Mouse (Mus musculus): ENCODE data around the gene Ubxn4. TPM values are rescaled to one million over a fixed set of nuclear protein-coding genes. Genes with fewer than 3 reads are reported as not detected.
"Not testable (repeated sequence)": the region's sequence is repeated elsewhere in the genome, so short reads cannot be mapped to it uniquely, and the experiment has no call there.

Ubxn4 gene
- polyA plus RNA-seq (2015; fragmentation: Nextera tagmentation; extraction: Ambion mirVana), result 81.6 and 83.6 TPM in 2 replicates

- peak within 1 kb of the TSS; percentile 66 for H3K4me3 ChIP-seq
- H3K4me1 ChIP-seq, result peaks cover 23% of the 10 kb centered on the region
- H3K4me2 ChIP-seq, result peak within 1 kb of the TSS; percentile 90
- WGBS, result 6% methylated on average over 10 of the region's 10 CpGs
- no peaks in the 10 kb centered on the region for H3K9me3 ChIP-seq
- peak; percentile 63 for ATAC-seq (replicated peaks)
- H3K27ac ChIP-seq, result peak within 1 kb of the TSS; percentile 92
- H3K36me3 ChIP-seq (replicated peaks), result 0 out of 2 replicates have a peak, but pooled peaks cover 4% of the 10 kb centered on the region
- peak within 1 kb of the TSS; percentile 81 for H3K9ac ChIP-seq
- H3K27me3 ChIP-seq (replicated peaks), result no peaks in the 10 kb centered on the region
Measured at GRCm38 (mm10) chr1:128243627-128243995, at the start of gene Ubxn4. TSS of gene Ubxn4 (plus strand) at chr1:128243964.

GRCm38 (mm10) chr1:128194011-128194410 lies 49.8 kb upstream of the Ubxn4 start:
- 88% methylated on average over 2 of the region's 2 CpGs for WGBS
- Histone ChIP-seq H3K27ac (no peak overlapping the region), H3K4me1 (no peaks in the 10 kb centered on the region), H3K4me3 (no peak overlapping the region), H3K27me3 (replicated peaks) (no peaks in the 10 kb centered on the region), H3K9me3 (no peaks in the 10 kb centered on the region), H3K9ac (no peak overlapping the region), H3K4me2 (no peak overlapping the region), H3K36me3 (replicated peaks) (peaks cover 21% of the 10 kb centered on the region)
- no peak for ATAC-seq (replicated peaks)

- H3K27ac ChIP-seq, result no peak overlapping the region
- no peak overlapping the region for H3K4me2 ChIP-seq
- H3K27me3 ChIP-seq (replicated peaks), result no peaks in the 10 kb centered on the region
- no peak overlapping the region for H3K9ac ChIP-seq
- 94% methylated on average over 1 of the region's 1 CpGs for WGBS
- no peaks in the 10 kb centered on the region for H3K9me3 ChIP-seq
- H3K4me3 ChIP-seq, result no peak overlapping the region
- H3K36me3 ChIP-seq (replicated peaks), result peaks cover 21% of the 10 kb centered on the region
- no peak for ATAC-seq (replicated peaks)
- H3K4me1 ChIP-seq, result no peaks in the 10 kb centered on the region
Measured at GRCm38 (mm10) chr1:128197353-128197752, 46.4 kb upstream of the Ubxn4 start.

GRCm38 (mm10) chr1:128213261-128213660 lies 30.5 kb upstream of the Ubxn4 start:
- Histone ChIP-seq H3K9me3 (no peaks in the 10 kb centered on the region), H3K27me3 (replicated peaks) (no peaks in the 10 kb centered on the region), H3K4me2 (no peak overlapping the region), H3K9ac (no peak overlapping the region), H3K4me3 (no peak overlapping the region), H3K4me1 (no peaks in the 10 kb centered on the region), H3K27ac (no peak overlapping the region), H3K36me3 (replicated peaks) (peaks cover 23% of the 10 kb centered on the region)
- ATAC-seq (replicated peaks), result no peak
- 79% methylated on average over 5 of the region's 5 CpGs for WGBS

- no peak overlapping the region for H3K4me2 ChIP-seq
- 96% methylated on average over 2 of the region's 2 CpGs for WGBS
- H3K9me3 ChIP-seq, result no peaks in the 10 kb centered on the region
- H3K9ac ChIP-seq, result no peak overlapping the region
- H3K27ac ChIP-seq, result no peak overlapping the region
- H3K36me3 ChIP-seq (replicated peaks), result peaks cover 10% of the 10 kb centered on the region; the same call in 1 of the 2 replicates
- no peaks in the 10 kb centered on the region for H3K27me3 ChIP-seq (replicated peaks)
- ATAC-seq (replicated peaks), result no peak
- no peaks in the 10 kb centered on the region for H3K4me1 ChIP-seq
- H3K4me3 ChIP-seq, result no peak overlapping the region
Measured at GRCm38 (mm10) chr1:128221886-128222285, 21.9 kb upstream of the Ubxn4 start.

GRCm38 (mm10) chr1:128223304-128223703 lies 20.5 kb upstream of the Ubxn4 start:
- Histone ChIP-seq H3K4me1 (no peaks in the 10 kb centered on the region), H3K4me3 (no peak overlapping the region), H3K27me3 (replicated peaks) (no peaks in the 10 kb centered on the region), H3K4me2 (no peak overlapping the region), H3K9me3 (no peaks in the 10 kb centered on the region), H3K36me3 (replicated peaks) (peaks cover 11% of the 10 kb centered on the region; the same call in 1 of the 2 replicates), H3K27ac (no peak overlapping the region), H3K9ac (no peak overlapping the region)
- 78% methylated on average over 1 of the region's 1 CpGs for WGBS
- no peak for ATAC-seq (replicated peaks)

- peaks cover 51% of the 10 kb centered on the region for H3K36me3 ChIP-seq (replicated peaks)
- no peak overlapping the region for H3K9ac ChIP-seq
- no peak for ATAC-seq (replicated peaks)
- no peak overlapping the region for H3K4me2 ChIP-seq
- no peaks in the 10 kb centered on the region for H3K27me3 ChIP-seq (replicated peaks)
- no peak overlapping the region for H3K4me3 ChIP-seq
- WGBS, result 95% methylated on average over 4 of the region's 4 CpGs
- H3K4me1 ChIP-seq, result no peaks in the 10 kb centered on the region
- no peak overlapping the region for H3K27ac ChIP-seq
- H3K9me3 ChIP-seq, result no peaks in the 10 kb centered on the region
Measured at GRCm38 (mm10) chr1:128235181-128235580, 8.6 kb upstream of the Ubxn4 start.

GRCm38 (mm10) chr1:128243996-128244726 lies 397 bp downstream of the Ubxn4 start:
- H3K4me2 ChIP-seq, result peak overlapping the region; percentile 90
- H3K9ac ChIP-seq, result peak overlapping the region; percentile 81
- H3K4me1 ChIP-seq, result peaks cover 23% of the 10 kb centered on the region
- H3K36me3 ChIP-seq (replicated peaks), result no peaks in the 10 kb centered on the region
- under 1% methylated on average over 70 of the region's 71 CpGs for WGBS
- peak; percentile 95 for ATAC-seq (replicated peaks)
- no peaks in the 10 kb centered on the region for H3K9me3 ChIP-seq
- H3K27me3 ChIP-seq (replicated peaks), result no peaks in the 10 kb centered on the region
- H3K4me3 ChIP-seq, result peak overlapping the region; percentile 66
- peak overlapping the region; percentile 92 for H3K27ac ChIP-seq

GRCm38 (mm10) chr1:128244727-128245355 lies 1.1 kb downstream of the Ubxn4 start:
- Histone ChIP-seq H3K36me3 (replicated peaks) (no peaks in the 10 kb centered on the region), H3K9me3 (no peaks in the 10 kb centered on the region), H3K4me3 (peak overlapping the region; percentile 66), H3K27me3 (replicated peaks) (no peaks in the 10 kb centered on the region), H3K9ac (peak overlapping the region; percentile 81), H3K4me2 (peak overlapping the region; percentile 90), H3K27ac (peak overlapping the region; percentile 92), H3K4me1 (peaks cover 23% of the 10 kb centered on the region)
- 2% methylated on average over 19 of the region's 19 CpGs for WGBS
- ATAC-seq (replicated peaks), result peak; percentile 59

- ATAC-seq (replicated peaks); H3K9ac ChIP-seq; H3K4me1 ChIP-seq; H3K27ac ChIP-seq; H3K4me2 ChIP-seq; H3K4me3 ChIP-seq; H3K27me3 ChIP-seq (replicated peaks); H3K9me3 ChIP-seq: not testable (repeated sequence)
- peaks cover 61% of the 10 kb centered on the region for H3K36me3 ChIP-seq (replicated peaks)
- WGBS, result 91% methylated on average over 7 of the region's 7 CpGs
Measured at GRCm38 (mm10) chr1:128267061-128267460, 23.3 kb downstream of the Ubxn4 start.

GRCm38 (mm10) chr1:128270731-128271130 lies 27.0 kb downstream of the Ubxn4 start:
- no peak overlapping the region for H3K27ac ChIP-seq
- H3K4me2 ChIP-seq, result no peak overlapping the region
- 96% methylated on average over 3 of the region's 3 CpGs for WGBS
- no peak for ATAC-seq (replicated peaks)
- peaks cover 68% of the 10 kb centered on the region for H3K36me3 ChIP-seq (replicated peaks)
- H3K9me3 ChIP-seq, result no peaks in the 10 kb centered on the region
- no peaks in the 10 kb centered on the region for H3K27me3 ChIP-seq (replicated peaks)
- H3K4me3 ChIP-seq, result no peak overlapping the region
- H3K9ac ChIP-seq, result no peak overlapping the region
- H3K4me1 ChIP-seq, result no peaks in the 10 kb centered on the region

- 96% methylated on average over 1 of the region's 1 CpGs for WGBS
- Histone ChIP-seq H3K27ac (no peak overlapping the region), H3K4me3 (no peak overlapping the region), H3K27me3 (replicated peaks) (no peaks in the 10 kb centered on the region), H3K9ac (no peak overlapping the region), H3K4me2 (no peak overlapping the region), H3K9me3 (no peaks in the 10 kb centered on the region), H3K36me3 (replicated peaks) (peaks cover 67% of the 10 kb centered on the region), H3K4me1 (no peaks in the 10 kb centered on the region)
- no peak for ATAC-seq (replicated peaks)
Measured at GRCm38 (mm10) chr1:128275908-128276307, 32.1 kb downstream of the Ubxn4 start.

- Histone ChIP-seq H3K36me3 (replicated peaks) (peaks cover 50% of the 10 kb centered on the region), H3K4me3 (no peak overlapping the region), H3K27ac (no peak overlapping the region), H3K4me1 (no peaks in the 10 kb centered on the region), H3K4me2 (no peak overlapping the region), H3K9ac (no peak overlapping the region), H3K27me3 (replicated peaks) (no peaks in the 10 kb centered on the region), H3K9me3 (no peaks in the 10 kb centered on the region)
- 96% methylated on average over 3 of the region's 3 CpGs for WGBS
- no peak for ATAC-seq (replicated peaks)
Measured at GRCm38 (mm10) chr1:128278563-128278962, 34.8 kb downstream of the Ubxn4 start.

Data from midbrain, embryonic 15.5 days (tissue).